Mouse (Mus musculus) induced T-regulatory cell, adult 2 months (primary cell): ENCODE measurements at regions not wholly inside any gene's neighbourhood (a gene's known extent, or its start where the extent isn't known, plus 50 kb on each side); places are given as distances from the start of the nearest gene placed in this dataset.
A peak's percentile ranks its signal among the peaks of the same experiment; 100 is the strongest.
"Not testable (repeated sequence)": the region's sequence is repeated elsewhere in the genome, so short reads cannot be mapped to it uniquely, and the experiment has no call there.

Experiments
- DNase-seq: peaks from one replicate; pipeline ENCODE4 v3.0.0-alpha.2; 2012; ENCODE audit warnings: low read depth

- DNase-seq = no peak
Observed at GRCm38 (mm10) chr6:140816359-140816758, 87.3 kb downstream of the Gm11077 start.

- peak; percentile 92 for DNase-seq
Observed at GRCm38 (mm10) chr6:140816831-140817230, 87.7 kb downstream of the Gm11077 start.

DNA sequence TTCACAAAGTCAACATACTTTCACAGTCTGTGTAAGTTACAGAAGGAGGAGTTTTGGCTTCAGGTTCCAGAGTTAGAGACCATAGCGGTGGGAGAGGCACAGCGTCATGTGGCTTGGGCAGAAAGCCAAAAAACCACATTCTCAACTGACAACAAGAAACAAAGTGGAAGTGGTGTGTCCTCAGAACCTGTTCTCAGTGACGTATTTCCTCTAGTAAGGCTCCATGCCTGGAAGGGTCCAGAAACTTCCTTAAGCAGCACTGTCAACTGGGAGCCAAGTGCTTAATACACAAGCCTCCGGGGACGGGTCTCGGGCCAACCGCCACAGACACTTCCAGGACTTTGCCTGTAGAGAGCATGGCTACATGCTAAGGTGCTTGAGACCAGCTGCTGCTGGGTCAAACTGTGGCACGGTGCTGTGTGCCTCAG is 90.4 kb downstream of the Gm11077 start:
- peak; percentile 74 for DNase-seq

DNA sequence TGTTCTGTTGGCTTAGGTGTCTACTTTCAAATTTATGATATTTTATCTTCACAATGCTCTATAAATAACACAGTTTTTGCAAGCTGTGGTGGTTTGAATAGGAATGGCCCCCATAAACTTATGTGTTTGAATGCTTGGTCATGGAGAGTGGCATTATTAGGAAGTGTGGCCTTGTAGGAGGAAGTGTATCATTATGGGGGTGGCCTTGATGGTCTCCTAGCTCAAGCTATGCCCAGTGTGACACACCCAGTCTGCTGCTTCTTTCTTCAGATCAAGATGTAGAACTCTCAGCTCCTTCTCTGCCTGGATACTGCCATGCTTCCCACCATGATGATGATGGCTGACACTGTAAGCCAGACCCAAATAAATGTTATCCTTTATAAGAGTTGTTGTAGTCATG is 97.4 kb downstream of the Gm11077 start:
- no peak for DNase-seq

- no peak for DNase-seq
Observed at GRCm38 (mm10) chr6:140827651-140828050, 98.6 kb downstream of the Gm11077 start.

DNA sequence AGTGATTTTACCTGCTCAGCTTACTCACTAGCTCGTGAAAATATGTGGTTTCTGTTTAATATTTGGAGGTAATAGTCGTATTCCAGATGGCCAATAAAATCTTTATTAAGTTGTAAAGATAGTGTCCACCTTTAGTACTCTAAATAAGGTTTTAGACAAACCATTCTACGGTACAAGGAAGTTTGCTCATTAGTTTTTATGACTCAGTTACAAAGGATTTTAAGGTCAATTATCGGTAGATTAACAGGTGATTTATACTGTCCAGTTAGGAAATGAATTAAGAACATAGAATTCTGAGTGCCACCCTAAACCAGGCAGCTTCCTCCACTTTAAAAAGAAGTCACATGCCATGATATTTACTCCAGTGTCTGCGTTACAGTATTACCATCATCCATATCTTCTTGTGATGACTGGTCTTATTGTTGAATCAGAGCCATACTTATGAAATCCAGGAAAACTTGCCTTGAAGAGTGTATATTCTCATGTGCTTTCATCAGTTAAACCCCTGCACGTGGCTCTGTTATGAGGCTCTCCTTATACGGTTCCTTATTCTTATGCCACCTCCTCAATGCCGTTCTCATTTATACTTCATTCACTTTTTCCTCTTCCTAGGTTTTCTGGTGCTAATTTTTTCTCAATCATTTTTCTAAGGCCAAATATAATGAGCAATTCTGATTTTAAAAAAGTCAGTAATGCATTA is 114.4 kb downstream of the Gm11077 start:
- no peak for DNase-seq

DNA sequence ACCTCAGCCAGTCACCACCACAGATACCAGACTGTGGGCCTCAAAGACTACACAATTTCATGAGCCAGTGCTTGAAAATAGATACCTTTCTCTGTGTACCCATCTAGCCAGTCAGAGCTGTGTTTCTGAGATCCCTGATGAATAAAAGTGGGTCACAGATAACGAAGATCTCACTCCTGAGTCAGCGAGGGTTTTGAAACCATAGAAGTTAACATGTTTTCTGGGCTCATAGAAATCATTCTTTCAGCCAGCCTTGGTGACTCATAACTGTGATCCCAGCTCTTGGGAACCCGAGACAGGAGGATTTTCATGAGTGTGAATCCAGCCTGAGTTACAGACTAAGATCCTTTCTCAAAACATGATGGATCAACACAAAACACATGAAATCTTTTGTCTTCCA is 118.1 kb downstream of the Gm11077 start:
- DNase-seq = no peak

DNA sequence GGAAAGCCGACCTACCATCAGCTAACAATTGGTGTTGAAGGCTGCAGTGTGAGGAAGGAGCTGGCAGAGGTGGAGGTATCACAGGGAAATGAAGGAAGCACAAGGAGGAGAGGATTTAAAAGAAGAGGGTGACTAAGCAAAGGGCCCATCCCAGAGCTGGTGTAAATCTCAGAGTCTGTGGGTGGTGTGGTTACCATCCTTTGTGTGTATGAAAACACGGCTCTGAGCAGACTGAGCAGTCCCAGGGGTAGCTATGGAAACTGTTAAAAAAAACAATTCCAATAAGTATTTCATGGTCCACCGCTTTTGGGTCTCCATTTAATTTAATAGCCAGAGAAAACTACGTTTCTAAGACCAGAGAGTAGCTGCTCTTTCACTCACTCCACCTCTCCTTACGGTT is 123.3 kb downstream of the Gm11077 start:
- no peak for DNase-seq

DNA sequence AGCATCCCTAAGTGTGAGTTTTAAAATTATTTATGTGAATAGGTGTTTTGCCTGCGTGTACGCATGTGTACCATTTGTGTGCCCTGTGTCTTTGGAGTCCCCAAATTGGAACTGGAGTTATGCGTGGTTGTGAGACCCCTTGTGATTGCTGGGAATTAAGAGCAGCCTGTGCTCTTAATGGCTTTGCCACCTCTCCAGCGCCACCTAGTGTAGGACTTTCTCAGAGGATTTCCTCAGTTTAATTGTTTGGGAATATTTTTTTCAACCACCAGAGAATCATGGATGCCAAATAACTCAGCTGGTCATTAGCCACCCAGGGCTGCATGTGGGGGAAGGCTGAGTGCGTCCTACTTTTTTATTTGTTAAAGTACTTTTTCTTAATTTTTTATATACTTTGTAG is 124.4 kb downstream of the Gm11077 start:
- peak; percentile 73 for DNase-seq

GRCm38 (mm10) chr6:140854691-140855090 is 125.6 kb downstream of the Gm11077 start:
- DNase-seq = no peak

GRCm38 (mm10) chr6:140856468-140857117 is 127.5 kb downstream of the Gm11077 start:
- no peak for DNase-seq

DNA sequence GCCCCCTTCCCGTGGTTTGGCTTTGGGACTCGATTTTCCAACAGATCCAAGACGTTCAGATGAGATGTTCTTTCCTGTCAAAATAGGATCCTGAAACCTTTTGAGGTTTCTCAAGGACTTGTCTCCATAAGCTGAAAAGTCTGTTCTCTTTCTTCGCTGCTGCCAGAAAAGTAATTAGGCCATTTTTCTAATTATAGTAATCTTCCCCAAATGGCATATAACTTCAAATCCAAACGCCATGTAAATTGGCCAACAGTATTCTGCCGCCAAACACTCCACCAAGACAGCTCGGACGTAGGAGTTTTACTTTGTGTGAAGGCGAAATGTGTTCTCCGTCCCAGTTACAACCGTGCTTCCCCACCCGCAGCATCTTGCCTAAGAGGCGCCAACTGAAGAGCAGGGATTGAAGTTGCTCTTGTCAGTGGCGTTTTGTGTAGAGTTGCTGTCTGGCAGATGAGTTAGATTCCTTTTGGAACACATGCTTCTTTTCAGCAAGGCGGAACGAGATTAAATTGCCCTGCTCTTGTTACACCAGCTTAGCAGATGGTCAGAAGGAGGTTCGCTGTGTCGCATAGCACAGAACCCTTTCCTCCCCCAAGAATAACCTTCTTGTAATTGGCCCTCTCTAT is 128.1 kb downstream of the Gm11077 start:
- DNase-seq = no peak

DNA sequence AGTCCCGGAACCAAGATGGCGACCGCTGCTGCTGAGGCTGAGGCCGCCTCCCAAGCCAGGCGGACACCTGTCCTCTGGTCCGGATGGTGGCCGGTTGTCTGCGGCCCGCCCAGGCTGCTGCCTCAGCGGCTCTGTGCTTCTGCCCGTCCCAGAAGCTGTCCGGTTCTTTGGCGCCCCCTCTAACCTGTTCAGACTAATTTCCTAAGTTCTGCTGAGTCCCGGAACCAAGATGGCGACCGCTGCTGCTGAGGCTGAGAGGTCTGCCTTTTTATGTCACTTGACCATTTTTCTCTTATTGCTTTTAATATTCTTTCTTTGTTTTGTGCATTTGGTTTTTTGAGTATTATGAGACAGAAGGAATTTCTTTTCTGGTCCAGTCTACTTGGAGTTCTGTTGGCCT is 140.4 kb downstream of the Gm11077 start:
- DNase-seq = not testable (repeated sequence)

DNA sequence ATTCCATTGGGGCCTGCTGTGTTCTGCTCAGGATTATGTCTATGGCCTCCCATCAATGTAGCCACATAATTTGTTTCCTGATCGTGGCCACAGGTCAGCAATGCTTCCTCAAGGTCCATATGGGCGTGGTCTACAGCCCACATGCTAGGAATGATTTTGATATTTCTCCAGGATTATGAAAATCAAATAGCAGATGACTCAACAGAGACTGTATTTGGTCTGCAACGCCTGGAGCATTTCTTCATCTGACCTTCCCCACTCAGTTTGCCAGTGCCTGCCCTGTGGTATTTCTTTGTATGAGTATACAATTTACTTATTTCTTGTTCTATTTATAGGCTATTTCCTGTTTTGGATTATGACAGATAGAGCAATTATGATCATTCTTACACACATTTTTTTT is 145.7 kb downstream of the Gm11077 start:
- no peak for DNase-seq

DNA sequence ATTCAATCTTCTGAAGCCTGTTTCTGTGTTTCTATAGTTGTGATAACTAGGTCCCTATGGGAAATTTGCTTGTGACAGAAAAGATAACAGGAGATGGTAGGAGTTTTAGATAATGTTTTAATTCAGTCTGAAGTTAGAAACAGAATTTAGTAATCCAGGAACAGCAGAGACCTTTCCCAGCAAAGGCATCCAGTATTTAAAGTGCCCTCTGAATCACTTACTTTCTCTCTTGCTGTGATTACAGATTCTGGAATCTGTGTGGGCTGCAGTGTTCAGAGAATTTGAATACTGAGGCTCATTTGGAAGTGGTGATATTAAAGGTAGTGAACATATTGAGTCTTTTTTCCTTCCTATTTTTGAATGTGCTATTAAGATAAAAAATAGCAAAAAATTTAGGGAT is 154.6 kb downstream of the Gm11077 start:
- no peak for DNase-seq

DNA sequence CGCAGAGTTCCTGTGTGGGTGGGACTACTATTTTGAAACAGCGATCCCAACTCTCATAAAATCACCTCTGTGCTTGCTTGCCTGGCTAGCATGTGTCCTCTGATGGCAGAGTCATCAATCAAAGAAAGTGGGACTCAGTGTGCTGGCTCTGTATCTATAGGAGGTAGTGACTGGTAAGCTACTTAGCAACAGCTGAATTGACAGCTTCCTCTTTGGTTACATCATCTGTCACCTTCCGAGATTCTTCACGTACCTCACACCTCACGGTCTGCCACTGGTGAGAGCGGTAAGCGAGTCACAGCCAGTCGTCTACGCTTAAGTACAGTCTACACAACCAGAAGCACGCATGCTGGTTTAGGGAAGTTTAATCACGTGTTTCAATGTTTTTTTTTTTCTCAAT is 159.5 kb downstream of the Gm11077 start:
- no peak for DNase-seq

DNA sequence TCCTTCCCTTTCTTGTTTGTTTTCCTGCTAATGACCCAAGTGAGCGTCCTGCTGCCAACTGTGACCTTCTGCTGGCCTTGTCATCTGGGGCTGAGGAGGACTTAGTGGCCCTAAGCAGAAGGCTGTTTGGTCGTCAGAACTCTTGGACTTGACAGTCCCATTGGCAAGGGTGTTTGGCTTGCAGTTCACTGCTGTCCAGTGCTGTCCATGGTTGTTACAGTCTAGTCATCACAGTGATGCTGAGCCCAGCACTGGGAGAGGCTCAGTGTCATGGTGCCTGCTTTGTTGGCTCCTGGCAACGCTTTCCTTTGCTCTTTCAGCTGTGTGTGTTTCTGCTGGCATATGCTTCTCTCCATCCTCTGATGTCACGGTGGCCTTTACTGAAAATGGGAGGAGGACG is 161.0 kb downstream of the Gm11077 start:
- no peak for DNase-seq

DNA sequence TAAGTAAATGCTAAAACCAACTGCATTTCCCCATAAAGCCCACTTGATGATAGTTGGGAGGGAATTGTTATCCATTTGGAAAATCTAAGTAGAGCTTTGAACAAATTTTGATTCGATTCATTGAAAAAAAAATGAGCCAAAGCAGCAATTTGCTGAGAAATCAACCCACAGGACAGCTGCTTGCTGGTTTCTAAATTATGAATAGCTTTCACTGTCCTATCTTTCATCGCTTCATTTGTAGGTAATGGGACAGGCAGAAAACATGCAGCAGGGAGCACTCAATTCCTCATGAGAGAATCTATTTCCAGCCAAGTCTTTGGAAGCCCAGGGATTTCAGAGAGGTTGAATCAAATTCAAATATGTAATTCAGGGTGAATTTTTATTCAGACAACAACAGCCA is 161.5 kb downstream of the Gm11077 start:
- DNase-seq = no peak

DNA sequence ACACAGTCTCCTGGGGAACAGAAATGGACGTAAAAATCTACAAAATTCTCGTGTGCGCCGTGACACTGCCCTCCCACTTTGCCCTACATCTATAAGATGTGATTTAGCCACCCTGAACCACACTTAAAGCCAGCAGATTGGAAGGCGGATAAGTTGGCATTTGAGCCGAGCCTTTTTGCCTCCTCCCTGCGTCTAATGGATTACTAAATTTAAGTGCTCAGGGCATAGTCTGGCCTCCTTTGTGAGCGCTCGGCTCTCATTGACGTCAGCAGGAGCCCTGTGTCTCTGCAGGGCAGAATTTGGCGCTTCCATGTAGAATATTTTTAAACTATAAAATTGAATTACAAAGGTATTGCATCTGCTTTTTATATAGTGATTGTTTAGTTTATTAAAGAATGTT is 165.4 kb downstream of the Gm11077 start:
- DNase-seq = no peak

GRCm38 (mm10) chr6:140895441-140895840 is 166.4 kb downstream of the Gm11077 start:
- no peak for DNase-seq

DNA sequence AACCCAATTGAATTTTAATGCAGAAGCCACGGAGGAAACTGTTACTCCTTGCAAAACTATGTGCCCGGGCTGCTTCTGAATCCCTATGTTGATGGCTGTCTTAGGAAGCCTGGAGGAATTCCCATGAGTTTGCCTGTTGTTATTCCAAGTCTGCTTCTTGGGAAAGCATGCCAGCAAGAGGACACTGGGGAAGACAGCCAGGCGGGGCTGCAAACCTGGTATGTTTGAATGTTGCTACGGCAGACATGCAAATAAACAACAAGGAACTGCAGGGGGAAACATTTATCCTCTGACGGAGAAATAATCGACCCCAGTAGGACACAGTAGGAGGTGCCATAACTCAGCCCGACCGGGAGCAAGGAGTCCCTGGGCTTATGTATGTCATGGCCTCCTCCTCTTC is 168.0 kb downstream of the Gm11077 start:
- DNase-seq = no peak

DNA sequence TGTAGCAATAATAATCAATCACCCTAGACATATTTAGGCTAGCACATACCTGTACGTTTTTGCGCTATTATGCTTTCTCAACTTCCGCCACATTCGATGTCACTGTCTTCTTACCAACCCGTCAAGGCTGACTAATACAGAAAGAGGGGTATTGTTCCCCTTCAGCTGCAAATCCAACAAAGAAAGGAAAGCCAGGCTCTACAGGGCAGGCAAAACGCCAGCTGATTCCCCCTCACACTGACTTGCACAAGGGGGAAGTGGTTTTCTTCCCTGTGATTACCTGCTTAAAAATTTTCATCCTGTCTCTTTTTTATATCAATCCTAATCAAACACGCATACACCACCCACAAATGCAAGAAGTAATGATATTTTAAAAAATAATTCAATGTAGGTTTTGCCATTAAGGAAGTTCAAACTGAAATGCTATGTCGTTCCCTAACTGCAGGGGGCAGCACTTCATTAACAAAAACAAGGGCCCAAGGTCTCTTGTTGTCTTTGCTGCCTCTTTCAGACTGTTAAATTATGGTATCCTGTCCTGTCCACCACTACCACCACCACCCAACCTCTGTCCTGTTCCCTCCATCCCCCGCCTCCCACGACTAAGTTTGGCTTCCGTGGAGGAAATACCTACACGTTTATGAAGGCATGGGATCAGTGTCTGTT is 195.4 kb downstream of the Gm11077 start:
- peak; percentile 15 for DNase-seq

- no peak for DNase-seq
Observed at GRCm38 (mm10) chr6:140927616-140928015, 198.5 kb downstream of the Gm11077 start.
